ENCODE assay signal across 8 mouse cellular contexts in the genomic region with DNA sequence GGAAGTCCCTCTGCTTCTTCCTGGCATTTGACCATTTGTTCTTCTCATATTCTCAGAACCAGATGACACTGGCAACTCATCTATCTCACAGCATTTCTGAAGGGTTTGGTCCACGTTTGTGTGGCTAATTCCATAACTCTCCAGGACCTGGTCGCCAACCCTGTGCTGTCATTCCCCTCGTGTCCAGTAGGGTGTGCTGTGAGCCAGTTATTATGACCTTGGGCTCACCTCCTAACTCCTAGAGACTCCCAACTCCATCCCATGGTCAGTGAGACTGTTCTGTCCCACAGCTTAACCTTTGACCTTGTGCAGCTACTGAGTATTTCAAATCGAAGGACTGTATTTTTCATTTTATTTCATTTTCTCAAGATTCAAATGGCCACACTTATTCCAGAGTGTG. TPM values are rescaled to one million over a fixed set of nuclear protein-coding genes. Genes with fewer than 3 reads are reported as not detected.
DNase-seq lines count a peak whose midpoint lies in the region; ATAC-seq and TF ChIP-seq lines count a peak whose summit lies in the region.

No protein-coding gene starts in this region.

- H3K4me1 ChIP-seq in kidney, embryonic 16.5 days (ENCODE audit: insufficient read depth, low read length) = peaks cover 5% of the 10 kb centered on the region; the same call in 1 of the 2 replicates
- H3K4me1 ChIP-seq in embryonic facial prominence, embryonic 14.5 days (ENCODE audit: control insufficient read depth, insufficient read depth, low read length) = no peaks in the 10 kb centered on the region
- no peaks in the 10 kb centered on the region for H3K4me1 ChIP-seq in hindbrain, postnatal 0 days (ENCODE audit: insufficient read depth, low read length)
- H3K4me1 ChIP-seq in limb, embryonic 10.5 days = peaks cover 3% of the 10 kb centered on the region; the same call in 1 of the 2 replicates

- no peaks in the 10 kb centered on the region for H3K9me3 ChIP-seq in kidney, embryonic 16.5 days (ENCODE audit: low read length)
- H3K9me3 ChIP-seq in embryonic facial prominence, embryonic 14.5 days (ENCODE audit: control insufficient read depth, low read length) = no peaks in the 10 kb centered on the region
- H3K9me3 ChIP-seq in hindbrain, postnatal 0 days (ENCODE audit: low read length) = no peaks in the 10 kb centered on the region
- H3K9me3 ChIP-seq in limb, embryonic 10.5 days (replicated peaks) = no peaks in the 10 kb centered on the region

- no peak overlapping the region for H3K4me3 ChIP-seq in kidney, embryonic 16.5 days (ENCODE audit: low read length)
- H3K4me3 ChIP-seq in embryonic facial prominence, embryonic 14.5 days (ENCODE audit: low read depth, low read length) = no peak overlapping the region
- H3K4me3 ChIP-seq in hindbrain, postnatal 0 days (ENCODE audit: low read length) = no peak overlapping the region
- H3K4me3 ChIP-seq in limb, embryonic 10.5 days = no peak overlapping the region

- H3K4me2 ChIP-seq in kidney, embryonic 16.5 days (replicated peaks; ENCODE audit: low read depth, low read length) = no peak overlapping the region
- no peak overlapping the region for H3K4me2 ChIP-seq in embryonic facial prominence, embryonic 14.5 days (ENCODE audit: low read depth, low read length)
- no peak overlapping the region for H3K4me2 ChIP-seq in hindbrain, postnatal 0 days (ENCODE audit: low read depth, low read length)

- ATAC-seq in kidney, embryonic 16.5 days (ENCODE audit: low FRiP score, low TSS enrichment) = no peak
- no peak for ATAC-seq in embryonic facial prominence, embryonic 14.5 days (ENCODE audit: low read depth)
- ATAC-seq in hindbrain, postnatal 0 days = no peak

- H3K27me3 ChIP-seq in kidney, embryonic 16.5 days (ENCODE audit: insufficient read depth, low read length) = no peaks in the 10 kb centered on the region
- no peaks in the 10 kb centered on the region for H3K27me3 ChIP-seq in embryonic facial prominence, embryonic 14.5 days (replicated peaks; ENCODE audit: control insufficient read depth, insufficient read depth, low read length)
- no peaks in the 10 kb centered on the region for H3K27me3 ChIP-seq in hindbrain, postnatal 0 days (ENCODE audit: insufficient read depth, low read length)
- H3K27me3 ChIP-seq in limb, embryonic 10.5 days (ENCODE audit: low read depth, poor library complexity, severe bottlenecking) = no peaks in the 10 kb centered on the region

- peak; percentile 55 for DNase-seq in kidney, adult 11 months
- DNase-seq in adrenal gland, postnatal 36 days = peak; percentile 73 to 74
- peak; percentile 55 for DNase-seq in embryonic facial prominence, embryonic 14.5 days (ENCODE audit: low spot score)
- DNase-seq in hindbrain, postnatal 0 days (ENCODE audit: low spot score) = peak; percentile 78
- DNase-seq in limb, embryonic 10.5 days (ENCODE audit: low spot score) = peak; percentile 78
- DNase-seq in ovary, postnatal 14 days (ENCODE audit: low spot score) = peak; percentile 77
- peak; percentile 37 for DNase-seq in thymus, postnatal 0 days (ENCODE audit: low spot score)

- no peaks in the 10 kb centered on the region for H3K36me3 ChIP-seq in kidney, embryonic 16.5 days (ENCODE audit: insufficient read depth, low read length)
- H3K36me3 ChIP-seq in embryonic facial prominence, embryonic 14.5 days (ENCODE audit: control insufficient read depth, insufficient read depth, low read length) = no peaks in the 10 kb centered on the region
- no peaks in the 10 kb centered on the region for H3K36me3 ChIP-seq in hindbrain, postnatal 0 days (ENCODE audit: insufficient read depth, low read length)
- H3K36me3 ChIP-seq in limb, embryonic 10.5 days = no peaks in the 10 kb centered on the region

- no peak overlapping the region for H3K9ac ChIP-seq in kidney, embryonic 16.5 days (replicated peaks; ENCODE audit: low read length)
- no peak overlapping the region for H3K9ac ChIP-seq in embryonic facial prominence, embryonic 14.5 days (ENCODE audit: low read depth, low read length)
- H3K9ac ChIP-seq in hindbrain, postnatal 0 days (replicated peaks; ENCODE audit: low read length) = no peak overlapping the region

- H3K27ac ChIP-seq in kidney, embryonic 16.5 days (ENCODE audit: low read length) = no peak overlapping the region
- H3K27ac ChIP-seq in embryonic facial prominence, embryonic 14.5 days (replicated peaks; ENCODE audit: low read depth, low read length) = no peak overlapping the region
- H3K27ac ChIP-seq in hindbrain, postnatal 0 days = no peak overlapping the region
- H3K27ac ChIP-seq in limb, embryonic 10.5 days = no peak overlapping the region

- TF ChIP-seq CTCF in hindbrain, postnatal 0 days (IDR thresholded peaks at IDR 0.05; ENCODE audit: low read depth) = peak; percentile 97

- 5% methylated on average over 4 of the region's 4 CpGs for WGBS in kidney, embryonic 16.5 days
- 4% methylated on average over 4 of the region's 4 CpGs for WGBS in embryonic facial prominence, embryonic 14.5 days
- 3% methylated on average over 4 of the region's 4 CpGs for WGBS in hindbrain, postnatal 0 days
- 12% methylated on average over 4 of the region's 4 CpGs for WGBS in limb, embryonic 10.5 days

RNA-seq across cellular contexts. Expression of a gene that starts 3.6 kb away (rescaled TPM):
- polyA plus RNA-seq in kidney, embryonic 16.5 days (2015; fragmentation: Nextera tagmentation; extraction: Ambion mirVana) = not detected in 2 replicates
- total RNA-seq in adrenal gland, postnatal 36 days (2021) = not detected
- 0.17 TPM in 1 of 2 replicates, not detected in the other for polyA plus RNA-seq in embryonic facial prominence, embryonic 14.5 days (2014; fragmentation: Nextera tagmentation; extraction: Ambion mirVana)
- total RNA-seq in hindbrain, postnatal 0 days (2014; rRNA removed) = 0.29 TPM in 1 of 2 replicates, not detected in the other
- 0.40 TPM in 2 replicates for polyA plus RNA-seq in hindbrain, postnatal 0 days (2015; fragmentation: Nextera tagmentation; extraction: Ambion mirVana)
- polyA plus RNA-seq in limb, embryonic 10.5 days (2016; fragmentation: Nextera tagmentation; extraction: Ambion mirVana) = not detected in 2 replicates
- 0.30 and 0.40 TPM in 2 replicates for polyA plus RNA-seq in thymus, postnatal 0 days (2015; fragmentation: Nextera tagmentation; extraction: Ambion mirVana)

RNA-seq across cellular contexts. Expression of a gene that starts 4.4 kb away (rescaled TPM):
- 16.0 and 27.1 TPM in 2 replicates for polyA plus RNA-seq in kidney, embryonic 16.5 days (2015; fragmentation: Nextera tagmentation; extraction: Ambion mirVana)
- total RNA-seq in adrenal gland, postnatal 36 days (2021) = 10 to 100 TPM; 51.7 to 52.4 TPM
- 59.2 and 62.2 TPM in 2 replicates for polyA plus RNA-seq in embryonic facial prominence, embryonic 14.5 days (2014; fragmentation: Nextera tagmentation; extraction: Ambion mirVana)
- 32.9 and 51.8 TPM in 2 replicates for total RNA-seq in hindbrain, postnatal 0 days (2014; rRNA removed)
- polyA plus RNA-seq in hindbrain, postnatal 0 days (2015; fragmentation: Nextera tagmentation; extraction: Ambion mirVana) = 49.8 and 52.9 TPM in 2 replicates
- polyA plus RNA-seq in limb, embryonic 10.5 days (2016; fragmentation: Nextera tagmentation; extraction: Ambion mirVana) = 76.4 and 77.8 TPM in 2 replicates
- 52.6 and 53.9 TPM in 2 replicates for polyA plus RNA-seq in thymus, postnatal 0 days (2015; fragmentation: Nextera tagmentation; extraction: Ambion mirVana)

RNA-seq across cellular contexts. Expression of a gene that starts 29.3 kb away (rescaled TPM):
- 36.9 and 48.7 TPM in 2 replicates for polyA plus RNA-seq in kidney, embryonic 16.5 days (2015; fragmentation: Nextera tagmentation; extraction: Ambion mirVana)
- total RNA-seq in adrenal gland, postnatal 36 days (2021) = 1 to 10 TPM; 4.6 to 5.8 TPM
- polyA plus RNA-seq in embryonic facial prominence, embryonic 14.5 days (2014; fragmentation: Nextera tagmentation; extraction: Ambion mirVana) = 17.0 and 20.7 TPM in 2 replicates
- 56.6 and 76.0 TPM in 2 replicates for total RNA-seq in hindbrain, postnatal 0 days (2014; rRNA removed)
- polyA plus RNA-seq in hindbrain, postnatal 0 days (2015; fragmentation: Nextera tagmentation; extraction: Ambion mirVana) = 118 and 133 TPM in 2 replicates
- 2.7 and 4.4 TPM in 2 replicates for polyA plus RNA-seq in limb, embryonic 10.5 days (2016; fragmentation: Nextera tagmentation; extraction: Ambion mirVana)
- 28.0 and 30.0 TPM in 2 replicates for polyA plus RNA-seq in thymus, postnatal 0 days (2015; fragmentation: Nextera tagmentation; extraction: Ambion mirVana)

RNA-seq across cellular contexts. Expression of a gene that starts 41.8 kb away (rescaled TPM):
- 110 and 114 TPM in 2 replicates for polyA plus RNA-seq in kidney, embryonic 16.5 days (2015; fragmentation: Nextera tagmentation; extraction: Ambion mirVana)
- total RNA-seq in adrenal gland, postnatal 36 days (2021) = 10 to 100 TPM; 42.4 to 58.8 TPM
- 89.2 and 103 TPM in 2 replicates for polyA plus RNA-seq in embryonic facial prominence, embryonic 14.5 days (2014; fragmentation: Nextera tagmentation; extraction: Ambion mirVana)
- total RNA-seq in hindbrain, postnatal 0 days (2014; rRNA removed) = 94.8 and 112 TPM in 2 replicates
- 107 and 110 TPM in 2 replicates for polyA plus RNA-seq in hindbrain, postnatal 0 days (2015; fragmentation: Nextera tagmentation; extraction: Ambion mirVana)
- 75.7 and 101 TPM in 2 replicates for polyA plus RNA-seq in limb, embryonic 10.5 days (2016; fragmentation: Nextera tagmentation; extraction: Ambion mirVana)
- polyA plus RNA-seq in thymus, postnatal 0 days (2015; fragmentation: Nextera tagmentation; extraction: Ambion mirVana) = 52.0 and 66.6 TPM in 2 replicates
